Mouse (Mus musculus): ENCODE measurements around the gene Epo. TPM values are rescaled to one million over a fixed set of nuclear protein-coding genes. Genes with fewer than 3 reads are reported as not detected.

Epo gene
- total and polyA plus RNA-seq, 3 experiments, result not detected

Other genes with a start within 250 kb of the Epo start
Only the 20 nearest of the 23 such genes appear.
- gene Srrt, start 225.6 kb downstream of the Epo start, total RNA-seq (2012; rRNA removed), result 165 and 267 TPM in 2 replicates
- gene Srrt, start 225.6 kb downstream of the Epo start, total RNA-seq (2014; rRNA removed), result 148 and 183 TPM in 2 replicates
- 493 and 576 TPM in 2 replicates for gene Srrt, start 225.6 kb downstream of the Epo start, polyA plus RNA-seq (2012; ENCODE audit: insufficient read length, low read depth)
- 1.4 and 1.8 TPM in 2 replicates for gene Trip6, start 218.8 kb downstream of the Epo start, total RNA-seq (2012; rRNA removed)
- gene Trip6, start 218.8 kb downstream of the Epo start, total RNA-seq (2014; rRNA removed), result 0.81 and 0.86 TPM in 2 replicates
- gene Trip6, start 218.8 kb downstream of the Epo start, polyA plus RNA-seq (2012; ENCODE audit: insufficient read length, low read depth), result 3.9 and 5.1 TPM in 2 replicates
- gene Slc12a9, start 199.6 kb downstream of the Epo start, total RNA-seq (2012; rRNA removed), result 11.1 and 11.5 TPM in 2 replicates
- 2.8 and 3.0 TPM in 2 replicates for gene Slc12a9, start 199.6 kb downstream of the Epo start, total RNA-seq (2014; rRNA removed)
- gene Slc12a9, start 199.6 kb downstream of the Epo start, polyA plus RNA-seq (2012; ENCODE audit: insufficient read length, low read depth), result 7.9 and 8.2 TPM in 2 replicates
- 1.6 and 2.2 TPM in 2 replicates for gene Ephb4, start 183.1 kb downstream of the Epo start, total RNA-seq (2012; rRNA removed)
- gene Ephb4, start 183.1 kb downstream of the Epo start, total RNA-seq (2014; rRNA removed), result 0.41 and 0.56 TPM in 2 replicates
- gene Ephb4, start 183.1 kb downstream of the Epo start, polyA plus RNA-seq (2012; ENCODE audit: insufficient read length, low read depth), result 1.4 and 1.5 TPM in 2 replicates
- gene Zan, start 56.2 kb downstream of the Epo start, total RNA-seq (2012; rRNA removed), result 0.04 TPM in 1 of 2 replicates, not detected in the other
- not detected in 2 replicates for gene Zan, start 56.2 kb downstream of the Epo start, total RNA-seq (2014; rRNA removed)
- gene Zan, start 56.2 kb downstream of the Epo start, polyA plus RNA-seq (2012; ENCODE audit: insufficient read length, low read depth), result 0.10 and 0.78 TPM in 2 replicates
- gene Pop7, start 30.7 kb downstream of the Epo start, total RNA-seq (2012; rRNA removed), result 38.5 and 44.9 TPM in 2 replicates
- 44.2 and 44.9 TPM in 2 replicates for gene Pop7, start 30.7 kb downstream of the Epo start, total RNA-seq (2014; rRNA removed)
- 34.6 and 35.0 TPM in 2 replicates for gene Pop7, start 30.7 kb downstream of the Epo start, polyA plus RNA-seq (2012; ENCODE audit: insufficient read length, low read depth)
- 4.9 and 5.9 TPM in 2 replicates for gene Gigyf1, start 14.7 kb downstream of the Epo start, total RNA-seq (2012; rRNA removed)
- 0.98 and 1.3 TPM in 2 replicates for gene Gigyf1, start 14.7 kb downstream of the Epo start, total RNA-seq (2014; rRNA removed)
- gene Gigyf1, start 14.7 kb downstream of the Epo start, polyA plus RNA-seq (2012; ENCODE audit: insufficient read length, low read depth), result 12.3 and 14.0 TPM in 2 replicates
- 388 and 480 TPM in 2 replicates for gene Gnb2, start 268 bp upstream of the Epo start, total RNA-seq (2012; rRNA removed)
- 261 and 264 TPM in 2 replicates for gene Gnb2, start 268 bp upstream of the Epo start, total RNA-seq (2014; rRNA removed)
- gene Gnb2, start 268 bp upstream of the Epo start, polyA plus RNA-seq (2012; ENCODE audit: insufficient read length, low read depth), result 312 and 327 TPM in 2 replicates
- gene Actl6b, start 20.3 kb upstream of the Epo start, total RNA-seq (2012; rRNA removed), result not detected in 2 replicates
- gene Actl6b, start 20.3 kb upstream of the Epo start, total RNA-seq (2014; rRNA removed), result not detected in 2 replicates
- not detected in 2 replicates for gene Actl6b, start 20.3 kb upstream of the Epo start, polyA plus RNA-seq (2012; ENCODE audit: insufficient read length, low read depth)
- gene Tfr2, start 36.6 kb upstream of the Epo start, total RNA-seq (2012; rRNA removed), result 1.3 and 2.2 TPM in 2 replicates
- 0.50 and 0.67 TPM in 2 replicates for gene Tfr2, start 36.6 kb upstream of the Epo start, total RNA-seq (2014; rRNA removed)
- gene Tfr2, start 36.6 kb upstream of the Epo start, polyA plus RNA-seq (2012; ENCODE audit: insufficient read length, low read depth), result 1.1 and 2.2 TPM in 2 replicates
- gene Mospd3, start 67.8 kb upstream of the Epo start, total RNA-seq (2012; rRNA removed), result 4.2 and 5.5 TPM in 2 replicates
- gene Mospd3, start 67.8 kb upstream of the Epo start, total RNA-seq (2014; rRNA removed), result 0.76 and 1.5 TPM in 2 replicates
- gene Mospd3, start 67.8 kb upstream of the Epo start, polyA plus RNA-seq (2012; ENCODE audit: insufficient read length, low read depth), result 18.3 and 23.7 TPM in 2 replicates
- 0.30 and 0.46 TPM in 2 replicates for gene Pcolce, start 80.5 kb upstream of the Epo start, total RNA-seq (2012; rRNA removed)
- not detected in 2 replicates for gene Pcolce, start 80.5 kb upstream of the Epo start, total RNA-seq (2014; rRNA removed)
- 0.76 and 0.97 TPM in 2 replicates for gene Pcolce, start 80.5 kb upstream of the Epo start, polyA plus RNA-seq (2012; ENCODE audit: insufficient read length, low read depth)
- 0.13 TPM in 2 replicates for gene Fbxo24, start 95.8 kb upstream of the Epo start, total RNA-seq (2012; rRNA removed)
- gene Fbxo24, start 95.8 kb upstream of the Epo start, total RNA-seq (2014; rRNA removed), result not detected in 2 replicates
- gene Fbxo24, start 95.8 kb upstream of the Epo start, polyA plus RNA-seq (2012; ENCODE audit: insufficient read length, low read depth), result 0.24 and 0.26 TPM in 2 replicates
- 20.0 and 25.6 TPM in 2 replicates for gene Lrch4, start 95.9 kb upstream of the Epo start, total RNA-seq (2012; rRNA removed)
- 9.0 and 9.9 TPM in 2 replicates for gene Lrch4, start 95.9 kb upstream of the Epo start, total RNA-seq (2014; rRNA removed)
- gene Lrch4, start 95.9 kb upstream of the Epo start, polyA plus RNA-seq (2012; ENCODE audit: insufficient read length, low read depth), result 47.9 and 62.1 TPM in 2 replicates
- 1.1 and 1.5 TPM in 2 replicates for gene Gm20605, start 95.9 kb upstream of the Epo start, total RNA-seq (2012; rRNA removed)
- gene Gm20605, start 95.9 kb upstream of the Epo start, total RNA-seq (2014; rRNA removed), result 0.50 and 1.1 TPM in 2 replicates
- 7.4 and 9.0 TPM in 2 replicates for gene Gm20605, start 95.9 kb upstream of the Epo start, polyA plus RNA-seq (2012; ENCODE audit: insufficient read length, low read depth)
- 2.2 and 2.4 TPM in 2 replicates for gene Sap25, start 108.1 kb upstream of the Epo start, total RNA-seq (2012; rRNA removed)
- 0.72 and 2.1 TPM in 2 replicates for gene Sap25, start 108.1 kb upstream of the Epo start, total RNA-seq (2014; rRNA removed)
- 12.1 and 16.6 TPM in 2 replicates for gene Sap25, start 108.1 kb upstream of the Epo start, polyA plus RNA-seq (2012; ENCODE audit: insufficient read length, low read depth)
- not detected in 2 replicates for gene Irs3, start 112.5 kb upstream of the Epo start, total RNA-seq (2012; rRNA removed)
- not detected in 2 replicates for gene Irs3, start 112.5 kb upstream of the Epo start, total RNA-seq (2014; rRNA removed)
- gene Irs3, start 112.5 kb upstream of the Epo start, polyA plus RNA-seq (2012; ENCODE audit: insufficient read length, low read depth), result not detected in 2 replicates
- gene Agfg2, start 151.5 kb upstream of the Epo start, total RNA-seq (2012; rRNA removed), result 8.7 and 10.0 TPM in 2 replicates
- gene Agfg2, start 151.5 kb upstream of the Epo start, total RNA-seq (2014; rRNA removed), result 11.5 and 13.4 TPM in 2 replicates
- 16.7 and 16.8 TPM in 2 replicates for gene Agfg2, start 151.5 kb upstream of the Epo start, polyA plus RNA-seq (2012; ENCODE audit: insufficient read length, low read depth)
- gene Nyap1, start 208.4 kb upstream of the Epo start, total RNA-seq (2012; rRNA removed), result 0.67 and 1.4 TPM in 2 replicates
- 0.28 and 0.34 TPM in 2 replicates for gene Nyap1, start 208.4 kb upstream of the Epo start, total RNA-seq (2014; rRNA removed)
- gene Nyap1, start 208.4 kb upstream of the Epo start, polyA plus RNA-seq (2012; ENCODE audit: insufficient read length, low read depth), result 0.35 and 0.43 TPM in 2 replicates
- gene Tsc22d4, start 212.5 kb upstream of the Epo start, total RNA-seq (2012; rRNA removed), result 32.0 and 39.9 TPM in 2 replicates
- 26.4 and 28.2 TPM in 2 replicates for gene Tsc22d4, start 212.5 kb upstream of the Epo start, total RNA-seq (2014; rRNA removed)
- 91.2 and 103 TPM in 2 replicates for gene Tsc22d4, start 212.5 kb upstream of the Epo start, polyA plus RNA-seq (2012; ENCODE audit: insufficient read length, low read depth)